Mouse (Mus musculus) lung, postnatal 0 days (tissue): ENCODE results near the gene Slc39a12. TPM values are rescaled to one million over a fixed set of nuclear protein-coding genes. Genes with fewer than 3 reads are reported as not detected.

Experiments used
- ATAC-seq: fragments of 200-750 bp; cut with Nextera tagmentation; 2 replicates; pipeline ENCODE4 v1.8.0; 2017; ENCODE audit warnings: moderate library complexity
- DNase-seq: peaks from one replicate; pipeline ENCODE4 v3.0.0-alpha.2; 2016; ENCODE audit warnings: low spot score
- H3K27ac ChIP-seq: fragments of 300-500 bp; sonication (generic); 2 replicates; pipeline ENCODE4 v1.5.1; 2014; ENCODE audit warnings: antibody characterized with exemption, mild to moderate bottlenecking, low read length, mixed read lengths
- H3K27me3 ChIP-seq: fragments of 300-500 bp; sonication (generic); replicated peaks from 2 replicates; pipeline ENCODE4 v1.6.1; 2014; ENCODE audit warnings: low read length, mixed read lengths; ENCODE audit not compliant: insufficient read depth
- H3K36me3 ChIP-seq: fragments of 300-500 bp; sonication (generic); 2 replicates; pipeline ENCODE4 v1.6.1; 2014; ENCODE audit warnings: low read length, mixed read lengths; ENCODE audit not compliant: insufficient read depth
- H3K4me1 ChIP-seq: fragments of 300-500 bp; sonication (generic); 2 replicates; pipeline ENCODE4 v1.6.1; 2014; ENCODE audit warnings: antibody characterized with exemption, low read depth, low read length, mixed read lengths; ENCODE audit not compliant: insufficient read depth
- H3K4me2 ChIP-seq: fragments of 300-500 bp; sonication (generic); replicated peaks from 2 replicates; pipeline ENCODE4 v1.6.1; 2014; ENCODE audit warnings: low read depth, mild to moderate bottlenecking, low read length, moderate library complexity, mixed read lengths
- H3K4me3 ChIP-seq: fragments of 300-500 bp; sonication (generic); 2 replicates; pipeline ENCODE4 v1.5.1; 2014; ENCODE audit warnings: low read depth, low read length
- H3K9ac ChIP-seq: fragments of 300-500 bp; sonication (generic); replicated peaks from 2 replicates; pipeline ENCODE4 v1.6.1; 2014; ENCODE audit warnings: low read depth, mild to moderate bottlenecking
- H3K9me3 ChIP-seq: fragments of 300-500 bp; sonication (generic); 2 replicates; pipeline ENCODE4 v1.6.1; 2016; ENCODE audit warnings: low read length, mixed read lengths
- CTCF ChIP-seq: IDR thresholded peaks from 2 replicates; pipeline ENCODE4 v1.5.1; 2016; ENCODE audit warnings: antibody characterized with exemption, mild to moderate bottlenecking
- EP300 ChIP-seq: IDR thresholded peaks from 2 replicates; pipeline ENCODE4 v1.6.1; 2016; ENCODE audit warnings: antibody characterized with exemption, mild to moderate bottlenecking, control low read depth
- WGBS: fragments of 180-500 bp; shearing (Covaris S2); extraction: QIAGEN DNeasy Blood & Tissue Kit; methylation state at CpG from one replicate; pipeline ENCODE4 v1.1.7; 2014; 5-methylcytosine and 5-hydroxymethylcytosine counted together
- polyA plus RNA-seq: library from polyadenylated mRNA; unstranded; fragments of >200 nt; fragmentation: Nextera tagmentation; extraction: Ambion mirVana; gene quantifications from 2 replicates; pipeline ENCODE4 v1.2.1, GENCODE M21; 2015

The Slc39a12 gene
- 0.04 TPM in 1 of 2 replicates, not detected in the other for polyA plus RNA-seq

- H3K4me2 ChIP-seq, result no peak within 1 kb of the TSS
- H3K27me3 ChIP-seq, result no peaks in the 10 kb centered on the region
- H3K9ac ChIP-seq, result no peak within 1 kb of the TSS
- H3K9me3 ChIP-seq, result no peaks in the 10 kb centered on the region
- no peaks in the 10 kb centered on the region for H3K4me1 ChIP-seq
- no peak for TF ChIP-seq CTCF
- ATAC-seq (no peak), DNase-seq (no peak)
- no peak within 1 kb of the TSS for H3K4me3 ChIP-seq
- H3K27ac ChIP-seq, result no peak within 1 kb of the TSS
- no peaks in the 10 kb centered on the region for H3K36me3 ChIP-seq
- 37% methylated on average over 5 of the region's 5 CpGs for WGBS
Observed at GRCm38 (mm10) chr2:14388162-14388561, at the start of gene Slc39a12. TSS of gene Slc39a12 (plus strand) at chr2:14388316.

GRCm38 (mm10) chr2:14341652-14342308 lies 46.3 kb upstream of the Slc39a12 start:
- Histone ChIP-seq H3K27me3 (no peaks in the 10 kb centered on the region), H3K9me3 (no peaks in the 10 kb centered on the region), H3K27ac (peak overlapping the region; percentile 54), H3K4me3 (no peak overlapping the region), H3K4me1 (no peaks in the 10 kb centered on the region), H3K36me3 (no peaks in the 10 kb centered on the region), H3K9ac (no peak overlapping the region), H3K4me2 (peak overlapping the region; percentile 38)
- DNase-seq (peak; percentile 85), ATAC-seq (peak; percentile 91)
- TF ChIP-seq CTCF, result no peak
- no peak for TF ChIP-seq EP300
- WGBS, result 39% methylated on average over 14 of the region's 14 CpGs

- no peak for TF ChIP-seq CTCF
- no peak for TF ChIP-seq EP300
- Histone ChIP-seq H3K4me3 (no peak overlapping the region), H3K36me3 (no peaks in the 10 kb centered on the region), H3K27me3 (no peaks in the 10 kb centered on the region), H3K4me1 (no peaks in the 10 kb centered on the region), H3K4me2 (peak overlapping the region; percentile 38; the same call in 1 of the 2 replicates), H3K9me3 (no peaks in the 10 kb centered on the region), H3K27ac (peak overlapping the region; percentile 54), H3K9ac (no peak overlapping the region)
- whole genome bisulfite sequencing, result 61% methylated on average over 8 of the region's 8 CpGs
- peak; percentile 31 for DNase-seq
- peak; percentile 50 for ATAC-seq
Observed at GRCm38 (mm10) chr2:14342309-14342839, 45.7 kb upstream of the Slc39a12 start.

GRCm38 (mm10) chr2:14388856-14389255 lies 740 bp downstream of the Slc39a12 start:
- ATAC-seq, result no peak
- WGBS, result 19% methylated on average over 1 of the region's 1 CpGs
- Histone ChIP-seq H3K36me3 (no peaks in the 10 kb centered on the region), H3K4me2 (no peak overlapping the region), H3K9ac (no peak overlapping the region), H3K27ac (no peak overlapping the region), H3K4me1 (no peaks in the 10 kb centered on the region), H3K27me3 (no peaks in the 10 kb centered on the region), H3K9me3 (no peaks in the 10 kb centered on the region), H3K4me3 (no peak overlapping the region)
- TF ChIP-seq EP300 (no peak), CTCF (no peak)
- no peak for DNase-seq

GRCm38 (mm10) chr2:14390900-14391299 lies 2.8 kb downstream of the Slc39a12 start:
- ATAC-seq (no peak), DNase-seq (no peak)
- no peak for TF ChIP-seq CTCF
- no peak for TF ChIP-seq EP300
- no peak overlapping the region for H3K4me2 ChIP-seq
- H3K4me1 ChIP-seq, result no peaks in the 10 kb centered on the region
- H3K9ac ChIP-seq, result no peak overlapping the region
- no peak overlapping the region for H3K4me3 ChIP-seq
- 92% methylated on average over 1 of the region's 1 CpGs for WGBS
- no peaks in the 10 kb centered on the region for H3K36me3 ChIP-seq
- no peaks in the 10 kb centered on the region for H3K27me3 ChIP-seq
- H3K27ac ChIP-seq, result no peak overlapping the region
- H3K9me3 ChIP-seq, result no peaks in the 10 kb centered on the region

- no peak overlapping the region for H3K4me3 ChIP-seq
- H3K36me3 ChIP-seq, result no peaks in the 10 kb centered on the region
- no peak for ATAC-seq
- H3K27me3 ChIP-seq, result no peaks in the 10 kb centered on the region
- no peak overlapping the region for H3K27ac ChIP-seq
- no peak overlapping the region for H3K4me2 ChIP-seq
- no peaks in the 10 kb centered on the region for H3K9me3 ChIP-seq
- TF ChIP-seq CTCF (no peak), EP300 (no peak)
- DNase-seq, result no peak
- H3K4me1 ChIP-seq, result no peaks in the 10 kb centered on the region
- no peak overlapping the region for H3K9ac ChIP-seq
Observed at GRCm38 (mm10) chr2:14403000-14403399, 14.9 kb downstream of the Slc39a12 start.
